Comparison of ENCODE assay signal across 19 mouse cellular contexts in genomic region chr15:24297236-24297635, GRCm38 (mm10).
DNase-seq lines count a peak whose midpoint lies in the region.
"Had no signal": no experiment of that assay in that cellular context is flagged by ENCODE, and none has a peak within 500 bp of the region (broad histone marks: within the 10 kb centered on the region; RNA-seq: fewer than 3 reads in every experiment).

No protein-coding gene starts in this region.

- H3K9me3 ChIP-seq in embryonic facial prominence, embryonic 10.5 days = no peaks in the 10 kb centered on the region
- no peaks in the 10 kb centered on the region for H3K9me3 ChIP-seq in limb, embryonic 10.5 days (replicated peaks)
- H3K9me3 ChIP-seq: embryonic facial prominence, embryonic 15.5 days; heart, embryonic 10.5 days; hindbrain, embryonic 12.5 days had no signal

- no peaks in the 10 kb centered on the region for H3K4me1 ChIP-seq in embryonic facial prominence, embryonic 10.5 days
- no peaks in the 10 kb centered on the region for H3K4me1 ChIP-seq in limb, embryonic 10.5 days
- H3K4me1 ChIP-seq: embryonic facial prominence, embryonic 15.5 days; forebrain, embryonic 10.5 days; heart, embryonic 10.5 days; hindbrain, embryonic 12.5 days had no signal

- no peaks in the 10 kb centered on the region for H3K27me3 ChIP-seq in embryonic facial prominence, embryonic 10.5 days (replicated peaks; ENCODE audit: low read depth, poor library complexity, severe bottlenecking)
- no peaks in the 10 kb centered on the region for H3K27me3 ChIP-seq in limb, embryonic 10.5 days (ENCODE audit: low read depth, poor library complexity, severe bottlenecking)
- H3K27me3 ChIP-seq: embryonic facial prominence, embryonic 15.5 days; hindbrain, embryonic 12.5 days had no signal

- H3K4me3 ChIP-seq in embryonic facial prominence, embryonic 10.5 days = no peak overlapping the region
- no peak overlapping the region for H3K4me3 ChIP-seq in limb, embryonic 10.5 days
- H3K4me3 ChIP-seq: embryonic facial prominence, embryonic 15.5 days; erythroblast, embryonic 14.5 days; forebrain, embryonic 10.5 days; heart, embryonic 10.5 days; hindbrain, embryonic 12.5 days had no signal

- no peaks in the 10 kb centered on the region for H3K36me3 ChIP-seq in embryonic facial prominence, embryonic 10.5 days (replicated peaks)
- no peaks in the 10 kb centered on the region for H3K36me3 ChIP-seq in limb, embryonic 10.5 days
- H3K36me3 ChIP-seq: embryonic facial prominence, embryonic 15.5 days; forebrain, embryonic 10.5 days; heart, embryonic 10.5 days; hindbrain, embryonic 12.5 days had no signal

- peak; percentile 85 for DNase-seq in brain, adult 2 months (ENCODE audit: low read depth, low spot score)
- DNase-seq in cerebellum, adult 18-20 months = peak; percentile 48 to 59
- DNase-seq in cerebellum, adult 9-11 months = peak; percentile 72
- peak; percentile 29 to 49 for DNase-seq in cerebellum, postnatal 36 days
- DNase-seq in embryonic facial prominence, embryonic 10.5 days (ENCODE audit: low spot score) = no peak
- DNase-seq in ovary, adult 18-20 months (ENCODE audit: low spot score) = no peak
- DNase-seq in limb, embryonic 10.5 days (ENCODE audit: low spot score) = no peak
- DNase-seq: adrenal gland, postnatal 14 days; gastrocnemius, postnatal 10 days; heart, adult 18-20 months; heart, postnatal 10 days; heart, postnatal 4 days; kidney, adult 11 months had no signal

- H3K27ac ChIP-seq in embryonic facial prominence, embryonic 10.5 days (replicated peaks) = no peak overlapping the region
- H3K27ac ChIP-seq in limb, embryonic 10.5 days = no peak overlapping the region
- H3K27ac ChIP-seq: embryonic facial prominence, embryonic 15.5 days; forebrain, embryonic 10.5 days; heart, embryonic 10.5 days; hindbrain, embryonic 12.5 days; hindbrain, postnatal 0 days had no signal

Comparison
In these comparisons a context has a peak if more than half of its experiments do, and no peak if none do; other contexts are left out.
1. DNase-seq: peak in brain, adult 2 months (single experiment), cerebellum, adult 18-20 months (2 of 2), cerebellum, adult 9-11 months (single experiment) and cerebellum, postnatal 36 days (2 of 2); none in embryonic facial prominence, embryonic 10.5 days (single experiment), ovary, adult 18-20 months (single experiment) and limb, embryonic 10.5 days (single experiment).